Mouse (Mus musculus) midbrain, embryonic 11.5 days (tissue): Measurements from ENCODE around the gene Zfp142. TPM values are rescaled to one million over a fixed set of nuclear protein-coding genes. Genes with fewer than 3 reads are reported as not detected.
A peak's percentile ranks its signal among the peaks of the same experiment; 100 is the strongest.

Experiments used
- ATAC-seq: fragments of 200-750 bp; cut with Nextera tagmentation; 2 replicates; pipeline ENCODE4 v1.8.0; 2017; ENCODE audit warnings: moderate TSS enrichment, moderate library complexity; ENCODE audit not compliant: low FRiP score
- DNase-seq: peaks from one replicate; pipeline ENCODE4 v3.0.0; 2015; ENCODE audit warnings: low spot score; ENCODE audit errors: missing footprints
- H3K27ac ChIP-seq: fragments of 300-500 bp; sonication (generic); 2 replicates; pipeline ENCODE4 v1.5.1; 2014; ENCODE audit warnings: low read depth, low read length
- H3K27me3 ChIP-seq: fragments of 300-500 bp; sonication (generic); 2 replicates; pipeline ENCODE4 v1.6.1; 2014; ENCODE audit warnings: mild to moderate bottlenecking, low read length, moderate library complexity, mixed read lengths; ENCODE audit not compliant: control insufficient read depth, insufficient read depth
- H3K36me3 ChIP-seq: fragments of 300-500 bp; sonication (generic); 2 replicates; pipeline ENCODE4 v1.6.1; 2014; ENCODE audit warnings: mild to moderate bottlenecking, low read length, moderate library complexity, mixed read lengths; ENCODE audit not compliant: control insufficient read depth, insufficient read depth
- H3K4me1 ChIP-seq: fragments of 300-500 bp; sonication (generic); 2 replicates; pipeline ENCODE4 v1.6.1; 2014; ENCODE audit warnings: low read length; ENCODE audit not compliant: control insufficient read depth, insufficient read depth
- H3K4me2 ChIP-seq: fragments of 300-500 bp; sonication (generic); 2 replicates; pipeline ENCODE4 v1.6.1; 2014; ENCODE audit warnings: mild to moderate bottlenecking, moderate library complexity
- H3K4me3 ChIP-seq: fragments of 300-500 bp; sonication (generic); 2 replicates; pipeline ENCODE4 v1.5.1; 2014; ENCODE audit warnings: low read depth, low read length
- H3K9ac ChIP-seq: fragments of 300-500 bp; sonication (generic); 2 replicates; pipeline ENCODE4 v1.6.1; 2014; ENCODE audit warnings: low read length
- H3K9me3 ChIP-seq: fragments of 300-500 bp; sonication (generic); 2 replicates; pipeline ENCODE4 v1.6.1; 2016; ENCODE audit warnings: low read length; ENCODE audit not compliant: control insufficient read depth
- WGBS: fragments of 180-500 bp; shearing (Covaris S2); extraction: QIAGEN DNeasy Blood & Tissue Kit; methylation state at CpG from one replicate; pipeline ENCODE4 v1.1.7; 2014; 5-methylcytosine and 5-hydroxymethylcytosine counted together
- polyA plus RNA-seq: library from polyadenylated mRNA; unstranded; fragments of >200 nt; fragmentation: Nextera tagmentation; extraction: Ambion mirVana; gene quantifications from 2 replicates; pipeline ENCODE4 v1.2.1, GENCODE M21; 2014

The Zfp142 gene
- 6.9 and 8.3 TPM in 2 replicates for polyA plus RNA-seq

DNA sequence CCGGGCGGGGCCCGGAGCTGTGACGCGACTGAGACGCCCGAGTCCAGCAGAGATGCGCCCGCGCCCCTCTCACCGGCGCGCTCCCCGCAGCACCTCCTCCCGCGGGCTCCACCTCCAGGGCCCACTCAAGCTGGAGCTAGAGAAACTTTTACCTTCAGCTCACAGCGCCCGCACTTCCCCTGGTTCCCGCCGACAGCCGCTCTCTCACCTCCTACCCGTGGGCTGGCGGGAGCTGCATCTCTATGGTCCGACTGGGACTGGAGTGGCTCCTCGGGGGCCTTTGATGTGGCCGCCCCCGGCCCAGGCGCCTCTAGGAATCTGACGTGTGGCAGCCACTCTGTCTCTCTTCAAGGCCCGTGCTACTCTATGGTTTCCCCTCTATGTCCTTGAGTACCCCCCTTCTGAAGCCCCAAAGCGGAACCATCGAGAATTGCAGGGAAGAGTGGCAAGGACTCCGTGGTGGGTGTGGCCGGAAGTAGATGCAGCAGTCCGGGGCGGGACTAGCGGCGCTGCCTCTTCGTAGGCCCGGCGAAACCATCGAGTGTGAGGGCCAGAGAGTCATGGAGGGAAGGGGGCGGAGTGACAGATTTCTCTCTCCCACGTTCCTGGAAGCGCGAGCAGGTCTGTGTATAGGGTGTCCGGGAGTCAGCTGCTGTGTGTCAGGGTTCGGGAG is at the start of gene Zfp142, which contains the start of gene Bcs1l:
Gene Zfp142, minus strand, starts transcription at position 474 of the 673 bp plus-strand sequence.
Gene Bcs1l, plus strand, starts transcription at position 517 of the 673 bp plus-strand sequence.
- Histone ChIP-seq H3K9ac (peak within 1 kb of the TSS; percentile 80), H3K4me3 (peak within 1 kb of the TSS; percentile 82), H3K27ac (0 out of 2 replicates have a peak within 1 kb of the TSS, but pooled peaks have one; percentile 52), H3K4me1 (peaks cover 18% of the 10 kb centered on the region), H3K36me3 (peaks cover 5% of the 10 kb centered on the region; the same call in 1 of the 2 replicates), H3K27me3 (no peaks in the 10 kb centered on the region), H3K9me3 (no peaks in the 10 kb centered on the region), H3K4me2 (peak within 1 kb of the TSS; percentile 67)
- peak; percentile 100 for DNase-seq
- ATAC-seq = peak; percentile 99
- under 1% methylated on average over 48 of the region's 48 CpGs for WGBS

DNA sequence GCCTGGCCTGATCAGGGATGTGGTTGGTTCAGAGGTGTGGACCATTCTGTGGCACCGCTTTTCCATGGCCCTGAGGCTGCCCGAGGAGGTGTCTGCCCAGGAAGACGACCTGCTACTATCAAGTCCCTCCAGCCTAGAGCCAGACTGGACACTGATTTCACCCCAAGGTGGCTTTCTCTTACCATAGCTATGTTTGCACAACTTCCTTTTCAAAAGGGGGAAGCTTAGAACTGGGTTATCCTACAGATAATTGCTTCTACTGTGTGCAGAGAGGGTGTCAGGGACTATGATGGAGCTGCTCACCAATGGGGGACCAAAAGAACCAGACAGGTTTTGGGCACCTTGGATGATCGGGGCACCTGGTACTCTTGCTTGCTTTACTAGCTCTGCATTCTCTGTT is 44.7 kb upstream of the Zfp142 start:
- ATAC-seq = no peak
- Histone ChIP-seq H3K9ac (no peak overlapping the region), H3K27me3 (no peaks in the 10 kb centered on the region), H3K4me3 (no peak overlapping the region), H3K27ac (no peak overlapping the region), H3K9me3 (no peaks in the 10 kb centered on the region), H3K4me2 (no peak overlapping the region), H3K36me3 (peaks cover 6% of the 10 kb centered on the region), H3K4me1 (no peaks in the 10 kb centered on the region)
- WGBS = 86% methylated on average over 4 of the region's 4 CpGs
- DNase-seq = no peak

DNA sequence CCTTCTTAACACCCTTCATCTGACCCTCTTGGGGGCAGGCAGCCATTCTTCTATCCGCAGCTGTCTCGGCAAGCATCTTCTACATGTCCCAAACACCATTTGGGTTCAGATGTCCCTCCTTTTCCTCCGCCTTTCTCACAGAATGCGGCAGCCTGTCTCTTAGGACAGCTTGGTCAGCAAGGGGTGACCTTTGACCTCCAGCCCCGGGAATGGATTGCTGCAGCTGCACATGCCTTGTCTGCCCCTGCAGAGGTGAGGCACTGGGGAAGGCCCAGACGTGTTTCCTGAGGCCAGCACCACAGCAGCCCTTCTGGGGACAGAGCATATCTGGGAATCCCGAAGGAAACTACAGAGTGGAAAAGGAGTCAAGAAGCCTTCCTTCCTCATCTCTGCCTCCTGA is 40.0 kb upstream of the Zfp142 start:
- WGBS = 42% methylated on average over 7 of the region's 7 CpGs
- no peak overlapping the region for H3K9ac ChIP-seq
- no peak overlapping the region for H3K4me2 ChIP-seq
- ATAC-seq (no peak), DNase-seq (no peak)
- no peaks in the 10 kb centered on the region for H3K9me3 ChIP-seq
- no peaks in the 10 kb centered on the region for H3K27me3 ChIP-seq
- H3K4me1 ChIP-seq = no peaks in the 10 kb centered on the region
- no peak overlapping the region for H3K4me3 ChIP-seq
- H3K36me3 ChIP-seq = peaks cover 3% of the 10 kb centered on the region
- H3K27ac ChIP-seq = no peak overlapping the region

DNA sequence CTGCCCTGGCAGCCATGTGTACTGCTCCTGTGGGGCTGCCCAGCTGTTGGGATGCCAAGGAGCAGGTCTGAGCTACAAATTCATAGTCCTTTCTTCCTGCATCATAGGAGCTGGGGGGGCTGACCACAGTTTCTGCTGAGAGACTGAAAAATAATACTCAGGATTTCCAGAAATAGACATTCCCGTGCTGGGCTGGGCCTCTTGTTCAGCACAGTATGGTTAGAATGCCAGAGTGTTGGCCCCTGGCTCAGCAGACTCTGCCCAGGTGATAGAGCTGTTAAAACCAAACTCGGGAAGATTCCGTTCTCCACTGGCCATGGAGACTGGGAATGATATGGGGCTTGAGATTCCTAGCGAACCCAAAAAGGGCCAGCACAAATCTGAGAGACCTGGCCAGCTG is 38.0 kb upstream of the Zfp142 start:
- H3K4me2 ChIP-seq = no peak overlapping the region
- H3K4me3 ChIP-seq = no peak overlapping the region
- no peak overlapping the region for H3K27ac ChIP-seq
- H3K4me1 ChIP-seq = no peaks in the 10 kb centered on the region
- no peaks in the 10 kb centered on the region for H3K27me3 ChIP-seq
- no peak overlapping the region for H3K9ac ChIP-seq
- WGBS = 88% methylated on average over 4 of the region's 4 CpGs
- no peak for ATAC-seq
- peaks cover 3% of the 10 kb centered on the region for H3K36me3 ChIP-seq
- no peaks in the 10 kb centered on the region for H3K9me3 ChIP-seq
- DNase-seq = no peak

DNA sequence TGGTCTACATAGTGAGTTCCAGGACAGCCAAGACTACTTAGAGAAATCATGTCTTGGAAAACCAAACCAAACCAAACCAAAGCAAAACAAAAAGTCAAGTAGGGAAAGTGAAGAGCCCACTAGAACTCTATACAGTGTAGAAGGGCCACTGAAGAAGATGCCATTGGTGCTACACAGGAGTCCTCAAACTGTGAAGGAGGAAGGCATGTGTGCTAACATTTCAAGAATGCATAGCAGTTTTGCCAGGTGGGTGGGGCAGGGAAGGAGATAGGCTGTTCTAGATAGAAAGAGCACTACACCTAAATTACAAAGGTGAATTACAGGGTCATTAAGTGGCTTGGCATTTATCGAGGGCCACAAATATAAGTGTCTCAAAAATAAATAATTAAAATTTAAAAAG is 36.1 kb upstream of the Zfp142 start:
- Histone ChIP-seq H3K9me3 (no peaks in the 10 kb centered on the region), H3K4me1 (no peaks in the 10 kb centered on the region), H3K4me2 (no peak overlapping the region), H3K36me3 (peaks cover 3% of the 10 kb centered on the region), H3K9ac (no peak overlapping the region), H3K27ac (no peak overlapping the region), H3K4me3 (no peak overlapping the region), H3K27me3 (no peaks in the 10 kb centered on the region)
- 98% methylated on average over 1 of the region's 1 CpGs for WGBS
- DNase-seq = no peak
- ATAC-seq = no peak

DNA sequence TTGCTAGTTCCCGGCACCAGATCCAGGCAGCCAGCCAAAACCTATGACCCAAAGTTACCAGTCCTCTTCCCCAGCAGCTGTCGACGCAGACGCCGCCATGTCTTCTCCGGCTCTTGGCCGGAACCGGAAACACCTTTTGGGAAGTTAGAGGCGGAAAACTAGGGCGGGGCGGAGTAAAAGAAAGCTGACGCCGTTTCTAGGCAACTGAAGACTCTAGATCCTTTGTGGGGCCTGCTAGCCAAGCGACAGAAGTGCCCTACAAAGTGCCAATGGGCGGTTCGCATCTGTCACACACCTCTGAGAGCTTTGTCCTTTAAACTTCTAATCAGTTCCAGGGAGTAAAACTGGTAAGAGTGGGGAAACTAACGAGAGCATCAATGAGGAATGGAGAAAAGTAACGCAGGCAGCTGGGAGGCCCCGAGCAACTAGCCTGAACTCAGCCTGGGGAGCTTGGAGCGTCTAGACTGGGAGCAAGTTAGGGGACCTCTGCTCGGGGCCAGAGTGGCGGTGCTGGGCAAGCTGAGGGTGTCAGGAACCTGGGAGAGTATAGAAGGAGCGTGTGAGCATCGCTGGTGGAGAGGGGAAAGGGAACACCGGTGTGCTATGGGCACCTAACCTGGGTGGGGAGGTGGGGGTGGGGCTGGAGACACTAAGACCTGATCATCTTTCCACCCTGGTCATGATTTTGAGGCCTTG is 13.4 kb upstream of the Zfp142 start, which contains the start of the genes Rnf25 and Stk36:
Gene Rnf25, minus strand, starts transcription at position 131 of the 696 bp plus-strand sequence.
Gene Stk36, plus strand, starts transcription at position 179 of the 696 bp plus-strand sequence.
- 9% methylated on average over 25 of the region's 25 CpGs for WGBS
- peak; percentile 93 for ATAC-seq
- Histone ChIP-seq H3K9ac (peak within 1 kb of the TSS; percentile 73), H3K36me3 (no peaks in the 10 kb centered on the region), H3K27ac (peak within 1 kb of the TSS; percentile 40; the same call in 1 of the 2 replicates), H3K27me3 (no peaks in the 10 kb centered on the region), H3K4me3 (peak within 1 kb of the TSS; percentile 82), H3K9me3 (no peaks in the 10 kb centered on the region), H3K4me2 (peak within 1 kb of the TSS; percentile 83), H3K4me1 (peaks cover 10% of the 10 kb centered on the region)
- DNase-seq = peak; percentile 97

DNA sequence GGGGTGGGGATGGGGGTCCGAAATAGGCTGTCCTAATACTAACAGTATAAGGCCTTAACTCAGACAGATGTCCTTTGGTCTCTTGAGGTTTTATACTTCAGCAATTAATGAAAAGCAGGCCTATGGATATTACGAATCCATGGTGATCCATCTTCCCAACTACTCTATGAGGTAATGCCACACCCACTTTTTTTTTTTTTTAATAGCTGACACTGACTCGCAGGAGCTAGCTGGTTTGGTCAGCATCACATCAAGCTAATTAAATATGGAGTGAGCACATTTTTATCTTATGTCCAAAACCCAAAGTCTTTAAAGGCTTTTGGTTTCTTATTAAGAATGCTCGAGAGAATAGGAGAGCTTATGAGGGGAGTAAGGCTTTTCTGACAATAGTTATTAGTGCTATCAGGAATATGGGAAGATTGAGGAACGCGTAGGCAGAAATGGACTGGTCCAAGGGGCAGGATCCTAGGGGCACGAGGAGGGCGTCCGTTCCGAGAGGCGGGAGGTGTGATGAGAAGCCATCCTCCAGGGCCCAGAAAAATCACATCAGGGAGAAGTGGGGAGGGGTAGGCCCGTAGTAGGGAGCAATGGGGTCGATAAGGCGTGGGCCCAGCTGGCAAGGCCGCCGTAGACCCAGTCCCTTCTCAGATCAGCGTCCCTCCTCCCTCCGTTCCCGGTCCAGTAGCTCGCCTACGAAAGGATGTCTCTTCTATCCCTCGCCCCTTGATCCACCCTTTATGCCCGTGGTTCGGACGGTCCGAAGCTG is 12.6 kb upstream of the Zfp142 start:
- 9% methylated on average over 26 of the region's 26 CpGs for WGBS
- Histone ChIP-seq H3K9me3 (no peaks in the 10 kb centered on the region), H3K4me3 (peak overlapping the region; percentile 82), H3K27me3 (no peaks in the 10 kb centered on the region), H3K36me3 (peaks cover 2% of the 10 kb centered on the region), H3K4me2 (peak overlapping the region; percentile 83), H3K27ac (no peak overlapping the region; the same call in 1 of the 2 replicates), H3K4me1 (peaks cover 10% of the 10 kb centered on the region), H3K9ac (peak overlapping the region; percentile 73)
- no peak for DNase-seq
- peak; percentile 64 for ATAC-seq

DNA sequence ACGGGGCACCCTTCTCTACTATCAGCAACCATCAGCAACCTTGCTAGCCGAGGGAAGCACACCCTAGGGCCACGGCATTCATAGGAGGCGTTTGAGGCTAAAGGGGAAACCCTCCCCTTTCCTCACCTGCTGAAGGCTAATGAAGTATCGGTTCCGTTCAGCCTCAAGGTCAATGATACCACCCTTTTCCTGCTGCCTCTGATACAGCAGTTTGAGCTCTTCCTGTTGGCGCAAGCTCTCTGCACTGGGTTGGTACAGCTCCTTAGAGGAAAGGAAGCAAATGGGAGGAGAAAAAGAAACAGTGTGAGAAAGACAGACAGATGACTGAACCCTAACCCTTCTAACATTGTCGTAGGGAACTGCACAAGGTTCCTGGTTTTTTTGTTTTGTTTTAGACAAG is 6.4 kb upstream of the Zfp142 start:
- no peak for ATAC-seq
- Histone ChIP-seq H3K27me3 (no peaks in the 10 kb centered on the region), H3K4me3 (no peak overlapping the region), H3K9me3 (no peaks in the 10 kb centered on the region), H3K27ac (no peak overlapping the region), H3K36me3 (peaks cover 22% of the 10 kb centered on the region), H3K4me1 (no peaks in the 10 kb centered on the region), H3K9ac (no peak overlapping the region), H3K4me2 (no peak overlapping the region)
- DNase-seq = no peak
- 95% methylated on average over 8 of the region's 8 CpGs for WGBS
